Mouse (Mus musculus): ENCODE data around the gene Fstl1. TPM values are rescaled to one million over a fixed set of nuclear protein-coding genes. Genes with fewer than 3 reads are reported as not detected.

Gene Fstl1
- polyA plus RNA-seq (2015; fragmentation: Nextera tagmentation; extraction: Ambion mirVana), result 85.4 and 85.6 TPM in 2 replicates

DNA sequence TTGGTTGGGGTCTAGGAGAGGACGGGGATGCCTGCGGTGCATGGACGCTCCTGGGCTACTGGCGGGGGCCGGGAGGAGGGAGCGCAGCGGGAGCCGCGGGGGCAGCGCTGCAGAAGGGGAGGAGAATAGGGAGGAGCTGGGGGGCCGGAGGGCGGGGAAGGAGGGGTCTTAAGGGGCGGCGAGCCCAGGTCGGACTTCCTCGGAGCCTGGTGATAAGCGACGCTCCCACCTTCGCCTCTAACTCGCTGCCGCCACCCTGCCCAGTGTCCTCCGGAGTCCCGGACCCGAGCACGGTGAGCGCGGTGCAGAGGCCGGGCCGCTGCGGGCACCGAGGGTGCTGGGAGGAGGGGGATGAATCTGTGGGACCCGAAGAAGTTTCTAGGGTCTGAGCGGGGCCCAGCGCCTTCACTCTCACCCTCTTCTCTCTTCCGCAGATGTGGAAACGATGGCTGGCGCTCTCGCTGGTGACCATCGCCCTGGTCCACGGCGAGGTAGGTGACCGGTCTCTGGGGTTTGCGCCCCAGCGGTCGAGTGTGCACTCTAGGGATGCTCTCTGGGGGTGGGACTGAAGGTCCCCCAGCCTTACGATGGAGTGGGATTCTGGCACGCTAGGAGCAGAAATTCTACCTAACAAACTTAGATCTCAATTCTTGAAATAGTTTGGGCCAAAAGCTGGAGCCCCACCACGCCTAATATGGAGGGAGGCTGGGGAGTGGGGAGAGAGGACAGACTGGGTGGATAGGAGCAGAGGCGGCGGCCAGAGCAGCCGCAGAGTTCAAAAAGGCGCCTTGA is at the start of gene Fstl1:
Gene Fstl1 (plus strand): TSS at position 14 of the 792 bp plus-strand sequence.
- Histone ChIP-seq H3K9me3 (no peaks in the 10 kb centered on the region), H3K27ac (no peak within 1 kb of the TSS; the same call in 1 of the 2 replicates), H3K9ac (peak within 1 kb of the TSS; percentile 42), H3K27me3 (replicated peaks) (no peaks in the 10 kb centered on the region), H3K4me1 (peaks cover 13% of the 10 kb centered on the region), H3K4me3 (peak within 1 kb of the TSS; percentile 51), H3K36me3 (replicated peaks) (no peaks in the 10 kb centered on the region), H3K4me2 (peak within 1 kb of the TSS; percentile 74)
- WGBS, result under 1% methylated on average over 49 of the region's 52 CpGs
- ATAC-seq (replicated peaks), result peak; percentile 86

DNA sequence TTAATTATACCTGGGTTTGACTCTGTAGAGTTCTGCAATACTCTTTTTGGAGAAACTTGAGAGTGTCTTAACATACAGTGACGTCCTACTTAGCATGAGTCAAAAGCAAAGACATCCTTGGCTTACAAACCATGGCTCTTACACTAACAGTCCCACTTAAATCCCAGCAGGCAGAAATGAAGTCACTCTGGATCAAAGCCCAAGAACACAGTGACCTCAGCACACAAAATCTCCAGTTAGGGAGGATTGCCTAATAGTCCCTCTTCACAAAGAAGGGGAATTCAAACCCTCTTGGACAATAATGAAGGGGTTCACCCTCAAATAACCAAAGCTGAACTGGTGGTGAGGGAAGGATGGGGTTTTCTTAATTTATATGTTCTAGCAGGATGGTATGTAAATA is 48.0 kb upstream of the Fstl1 start:
- Histone ChIP-seq H3K27me3 (replicated peaks) (no peaks in the 10 kb centered on the region), H3K36me3 (replicated peaks) (no peaks in the 10 kb centered on the region), H3K4me2 (no peak overlapping the region), H3K27ac (no peak overlapping the region), H3K9me3 (no peaks in the 10 kb centered on the region), H3K4me3 (no peak overlapping the region), H3K4me1 (0 out of 2 replicates have a peak, but pooled peaks cover 5% of the 10 kb centered on the region), H3K9ac (no peak overlapping the region)
- 81% methylated on average over 1 of the region's 1 CpGs for WGBS
- no peak for ATAC-seq (replicated peaks)

- WGBS, result 67% methylated on average over 9 of the region's 9 CpGs
- Histone ChIP-seq H3K36me3 (replicated peaks) (no peaks in the 10 kb centered on the region), H3K4me2 (no peak overlapping the region), H3K9me3 (no peaks in the 10 kb centered on the region), H3K27ac (no peak overlapping the region), H3K4me1 (0 out of 2 replicates have a peak, but pooled peaks cover 5% of the 10 kb centered on the region), H3K4me3 (no peak overlapping the region), H3K27me3 (replicated peaks) (no peaks in the 10 kb centered on the region), H3K9ac (no peak overlapping the region)
- no peak for ATAC-seq (replicated peaks)
These were observed 47.1 kb upstream of the Fstl1 start for GRCm38 (mm10) chr16:37729381-37730150.

DNA sequence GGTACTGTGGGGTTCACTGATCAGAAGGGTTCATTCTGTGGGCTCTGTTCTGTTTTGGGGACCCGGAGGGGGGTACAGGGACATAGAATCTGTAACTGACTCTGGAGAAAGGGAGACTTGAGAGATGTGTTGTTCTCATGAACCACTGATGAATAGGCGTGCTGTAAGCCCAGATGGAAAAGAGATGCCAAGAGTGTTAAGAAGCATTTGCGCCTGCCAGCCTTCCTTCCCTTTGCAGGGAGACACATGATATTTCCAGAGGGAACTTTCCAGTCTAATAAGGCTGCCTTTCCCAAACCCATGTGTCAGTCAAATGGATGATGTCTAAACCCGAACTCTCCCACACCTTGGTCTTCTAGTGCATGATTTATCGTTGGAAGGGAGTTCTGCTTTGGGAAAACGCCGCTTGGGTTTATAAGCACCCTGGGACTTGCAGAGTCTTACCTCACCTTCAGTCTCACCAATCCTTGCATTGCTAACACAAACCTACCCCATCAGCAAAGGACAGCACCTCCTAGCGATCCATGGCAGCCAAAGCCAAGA is 46.3 kb upstream of the Fstl1 start:
- no peak overlapping the region for H3K4me2 ChIP-seq
- no peak overlapping the region for H3K27ac ChIP-seq
- H3K4me1 ChIP-seq, result 0 out of 2 replicates have a peak, but pooled peaks cover 5% of the 10 kb centered on the region
- no peak overlapping the region for H3K4me3 ChIP-seq
- no peaks in the 10 kb centered on the region for H3K9me3 ChIP-seq
- 84% methylated on average over 8 of the region's 8 CpGs for WGBS
- no peaks in the 10 kb centered on the region for H3K36me3 ChIP-seq (replicated peaks)
- no peak overlapping the region for H3K9ac ChIP-seq
- ATAC-seq (replicated peaks), result no peak
- no peaks in the 10 kb centered on the region for H3K27me3 ChIP-seq (replicated peaks)

DNA sequence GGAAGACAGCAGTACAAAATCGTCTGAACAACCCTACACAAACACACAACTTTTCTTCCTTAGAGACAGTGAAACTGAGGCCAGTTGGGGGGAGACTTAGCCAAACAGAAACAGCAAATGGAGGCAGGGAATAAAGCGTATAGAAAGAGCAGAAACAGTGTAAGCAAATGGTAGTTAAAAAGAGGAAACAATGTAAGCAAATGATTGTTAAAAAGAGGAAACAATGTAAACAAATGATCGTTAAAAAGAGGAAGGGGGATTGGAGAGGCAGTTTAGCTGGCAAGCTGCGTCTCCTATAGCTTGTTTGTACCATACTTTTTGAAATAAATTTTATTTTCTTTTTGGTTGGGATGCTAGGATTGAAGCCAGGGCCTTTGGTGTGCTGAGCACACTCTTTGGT is 45.2 kb upstream of the Fstl1 start:
- Histone ChIP-seq H3K9ac (no peak overlapping the region), H3K27me3 (replicated peaks) (no peaks in the 10 kb centered on the region), H3K4me3 (no peak overlapping the region), H3K9me3 (no peaks in the 10 kb centered on the region), H3K4me2 (no peak overlapping the region), H3K4me1 (0 out of 2 replicates have a peak, but pooled peaks cover 5% of the 10 kb centered on the region), H3K36me3 (replicated peaks) (no peaks in the 10 kb centered on the region), H3K27ac (no peak overlapping the region)
- no peak for ATAC-seq (replicated peaks)
- WGBS, result 83% methylated on average over 4 of the region's 4 CpGs

- 53% methylated on average over 7 of the region's 7 CpGs for WGBS
- H3K4me3 ChIP-seq, result no peak overlapping the region
- H3K27me3 ChIP-seq (replicated peaks), result no peaks in the 10 kb centered on the region
- no peak overlapping the region for H3K9ac ChIP-seq
- no peaks in the 10 kb centered on the region for H3K36me3 ChIP-seq (replicated peaks)
- H3K27ac ChIP-seq, result no peak overlapping the region
- no peak overlapping the region for H3K4me2 ChIP-seq
- no peak for ATAC-seq (replicated peaks)
- no peaks in the 10 kb centered on the region for H3K9me3 ChIP-seq
- H3K4me1 ChIP-seq, result 0 out of 2 replicates have a peak, but pooled peaks cover 5% of the 10 kb centered on the region
These were observed 44.5 kb upstream of the Fstl1 start for GRCm38 (mm10) chr16:37732023-37732761.

DNA sequence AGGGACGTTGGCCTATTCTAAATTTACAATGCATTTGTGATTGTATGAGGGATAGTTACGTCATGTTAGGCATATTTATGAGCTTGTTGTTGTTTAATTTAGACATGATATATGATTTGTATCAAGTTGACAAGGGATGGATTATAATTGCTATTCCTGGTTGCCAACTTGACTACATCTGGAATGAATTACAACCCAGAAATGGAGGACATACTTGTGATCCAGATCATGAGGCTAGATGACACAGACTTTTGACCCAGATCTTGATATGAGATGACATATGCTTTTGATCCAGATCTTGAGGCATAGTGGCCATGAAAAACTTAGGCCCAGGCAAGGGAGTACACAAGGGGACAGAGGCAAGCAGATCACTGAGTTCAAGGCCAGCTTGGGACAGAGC is 36.6 kb upstream of the Fstl1 start:
- no peaks in the 10 kb centered on the region for H3K27me3 ChIP-seq (replicated peaks)
- H3K9ac ChIP-seq, result no peak overlapping the region
- WGBS, result 89% methylated on average over 2 of the region's 2 CpGs
- H3K36me3 ChIP-seq (replicated peaks), result no peaks in the 10 kb centered on the region
- H3K4me2 ChIP-seq, result no peak overlapping the region
- H3K9me3 ChIP-seq, result no peaks in the 10 kb centered on the region
- ATAC-seq (replicated peaks), result no peak
- H3K4me3 ChIP-seq, result no peak overlapping the region
- H3K4me1 ChIP-seq, result no peaks in the 10 kb centered on the region
- no peak overlapping the region for H3K27ac ChIP-seq

GRCm38 (mm10) chr16:37742266-37742665 is 34.4 kb upstream of the Fstl1 start:
- H3K4me2 ChIP-seq, result no peak overlapping the region
- H3K4me3 ChIP-seq, result no peak overlapping the region
- H3K9ac ChIP-seq, result no peak overlapping the region
- H3K36me3 ChIP-seq (replicated peaks), result no peaks in the 10 kb centered on the region
- ATAC-seq (replicated peaks), result no peak
- WGBS, result 90% methylated on average over 4 of the region's 4 CpGs
- H3K4me1 ChIP-seq, result no peaks in the 10 kb centered on the region
- H3K9me3 ChIP-seq, result no peaks in the 10 kb centered on the region
- no peaks in the 10 kb centered on the region for H3K27me3 ChIP-seq (replicated peaks)
- H3K27ac ChIP-seq, result no peak overlapping the region

DNA sequence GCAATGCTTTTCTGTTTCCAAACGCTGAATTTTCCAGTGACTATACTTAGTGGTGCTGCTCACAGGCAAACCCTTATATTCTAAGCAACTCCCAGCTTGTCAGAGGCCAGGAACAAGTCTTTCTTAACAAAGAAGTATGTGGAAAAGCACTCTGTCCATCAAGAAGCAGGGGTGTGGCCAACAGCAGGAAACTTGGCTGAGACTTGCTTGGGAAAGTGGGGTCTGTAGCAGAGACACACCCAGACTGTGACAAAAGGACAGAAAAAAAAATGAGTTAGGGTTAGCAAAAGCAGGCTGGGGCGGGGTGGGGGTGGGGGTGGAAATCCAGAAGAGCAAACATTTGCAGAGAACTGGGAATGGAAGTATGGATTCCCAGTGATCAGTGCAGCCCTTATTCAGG is 23.8 kb upstream of the Fstl1 start:
- Histone ChIP-seq H3K27ac (no peak overlapping the region), H3K4me3 (no peak overlapping the region), H3K27me3 (replicated peaks) (no peaks in the 10 kb centered on the region), H3K36me3 (replicated peaks) (no peaks in the 10 kb centered on the region), H3K4me1 (no peaks in the 10 kb centered on the region), H3K9me3 (no peaks in the 10 kb centered on the region), H3K4me2 (no peak overlapping the region), H3K9ac (no peak overlapping the region)
- no peak for ATAC-seq (replicated peaks)
- WGBS, result 24% methylated on average over 2 of the region's 2 CpGs

GRCm38 (mm10) chr16:37753809-37754208 is 22.9 kb upstream of the Fstl1 start:
- Histone ChIP-seq H3K27ac (no peak overlapping the region), H3K27me3 (replicated peaks) (no peaks in the 10 kb centered on the region), H3K9ac (no peak overlapping the region), H3K4me1 (no peaks in the 10 kb centered on the region), H3K4me2 (no peak overlapping the region), H3K9me3 (no peaks in the 10 kb centered on the region), H3K4me3 (no peak overlapping the region), H3K36me3 (replicated peaks) (no peaks in the 10 kb centered on the region)
- no peak for ATAC-seq (replicated peaks)
- WGBS, result 95% methylated on average over 1 of the region's 1 CpGs

- no peak overlapping the region for H3K27ac ChIP-seq
- H3K4me2 ChIP-seq, result no peak overlapping the region
- H3K4me3 ChIP-seq, result no peak overlapping the region
- 59% methylated on average over 4 of the region's 4 CpGs for WGBS
- ATAC-seq (replicated peaks), result no peak
- no peaks in the 10 kb centered on the region for H3K27me3 ChIP-seq (replicated peaks)
- H3K9me3 ChIP-seq, result no peaks in the 10 kb centered on the region
- no peaks in the 10 kb centered on the region for H3K36me3 ChIP-seq (replicated peaks)
- no peak overlapping the region for H3K9ac ChIP-seq
- no peaks in the 10 kb centered on the region for H3K4me1 ChIP-seq
These were observed 22.2 kb upstream of the Fstl1 start for GRCm38 (mm10) chr16:37754483-37754882.

GRCm38 (mm10) chr16:37757223-37757622 is 19.4 kb upstream of the Fstl1 start:
- Histone ChIP-seq H3K4me2 (no peak overlapping the region), H3K4me3 (no peak overlapping the region), H3K27ac (no peak overlapping the region), H3K9ac (no peak overlapping the region), H3K4me1 (no peaks in the 10 kb centered on the region), H3K9me3 (no peaks in the 10 kb centered on the region), H3K36me3 (replicated peaks) (no peaks in the 10 kb centered on the region), H3K27me3 (replicated peaks) (no peaks in the 10 kb centered on the region)
- 83% methylated on average over 2 of the region's 2 CpGs for WGBS
- no peak for ATAC-seq (replicated peaks)
